Mouse (Mus musculus): ENCODE measurements around the gene Tmprss11g. TPM values are rescaled to one million over a fixed set of nuclear protein-coding genes. Genes with fewer than 3 reads are reported as not detected.

Gene Tmprss11g
- total RNA-seq (2021) (not detected), polyA plus RNA-seq (2012; rRNA removed) (not detected in 2 replicates)
- long read RNA-seq = 0 reads

DNA sequence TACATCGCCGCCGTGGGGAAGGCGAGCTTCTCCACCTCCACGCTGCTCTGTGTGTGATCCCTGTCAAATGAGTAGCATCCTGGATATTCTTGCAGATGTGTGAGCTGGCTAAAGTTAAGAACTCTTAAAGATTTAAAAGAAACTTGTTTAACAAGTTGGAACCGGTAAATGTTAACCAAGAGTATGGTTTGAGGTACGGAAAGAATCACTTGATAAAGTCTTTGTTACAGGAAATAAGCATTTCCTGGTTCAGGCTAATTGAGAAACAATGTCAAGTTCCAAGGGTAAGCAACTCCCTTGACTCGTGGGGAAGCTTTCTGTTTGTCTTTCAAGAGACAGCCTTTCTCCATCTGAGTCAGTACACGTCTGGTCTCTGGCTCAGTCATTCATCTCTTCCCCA, at the start of gene Tmprss11g:
Tmprss11g (minus strand) TSS at position 101 of the 400 bp plus-strand sequence.
- no peaks in the 10 kb centered on the region for H3K79me2 ChIP-seq (replicated peaks; ENCODE audit: control insufficient read depth, insufficient read depth, low read length)
- H3K27me3 ChIP-seq (ENCODE audit: control insufficient read depth, insufficient read depth, low read length) = no peaks in the 10 kb centered on the region
- no peak within 1 kb of the TSS for H3K4me3 ChIP-seq
- DNase-seq = no peak
- no peak within 1 kb of the TSS for H3K27ac ChIP-seq
- no peaks in the 10 kb centered on the region for H3K36me3 ChIP-seq (ENCODE audit: control insufficient read depth, insufficient read depth, low read length)
- 62% methylated on average over 9 of the region's 9 CpGs for WGBS
- no peak for TF ChIP-seq POLR2A (IDR thresholded peaks at IDR 0.05; ENCODE audit: insufficient read depth, low read depth, low read length)
- TF ChIP-seq CTCF (IDR thresholded peaks at IDR 0.05) = no peak
- TF ChIP-seq EP300 (IDR thresholded peaks at IDR 0.05; ENCODE audit: insufficient read depth, low read depth, low read length) = no peak
- intact Hi-C loops (cut with DNase I) = no loop called here
- H3K9ac ChIP-seq (ENCODE audit: low read depth, low read length) = no peak within 1 kb of the TSS
- H3K4me1 ChIP-seq (ENCODE audit: control insufficient read depth, insufficient read depth, low read length) = no peaks in the 10 kb centered on the region

DNA sequence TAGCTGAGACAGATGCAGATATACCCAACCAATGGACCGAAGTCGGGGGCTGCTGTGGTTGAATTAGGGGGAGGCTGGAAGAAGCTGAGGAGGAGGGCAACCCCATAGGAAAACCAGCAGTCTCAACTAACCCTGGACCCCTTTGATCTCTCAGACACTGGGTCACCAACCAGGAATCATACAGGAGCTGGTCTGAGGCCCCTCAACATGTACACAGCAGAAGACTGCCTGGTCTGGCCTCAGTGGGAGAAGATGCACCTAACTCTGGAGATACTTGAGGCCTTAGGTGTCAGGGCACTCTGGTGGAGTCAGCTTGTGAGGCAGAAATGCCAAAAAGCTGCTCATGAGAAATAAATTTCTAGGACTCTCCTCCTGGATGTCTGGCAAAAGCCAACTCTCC, 28.3 kb upstream of the Tmprss11g start:
- no peak for DNase-seq
- Histone ChIP-seq H3K9ac (ENCODE audit: low read depth, low read length) (no peak overlapping the region), H3K27me3 (ENCODE audit: control insufficient read depth, insufficient read depth, low read length) (no peaks in the 10 kb centered on the region), H3K36me3 (ENCODE audit: control insufficient read depth, insufficient read depth, low read length) (no peaks in the 10 kb centered on the region), H3K27ac (no peak overlapping the region), H3K79me2 (replicated peaks; ENCODE audit: control insufficient read depth, insufficient read depth, low read length) (no peaks in the 10 kb centered on the region), H3K4me3 (no peak overlapping the region), H3K4me1 (ENCODE audit: control insufficient read depth, insufficient read depth, low read length) (no peaks in the 10 kb centered on the region)
- TF ChIP-seq EP300 (IDR thresholded peaks at IDR 0.05; ENCODE audit: insufficient read depth, low read depth, low read length) = no peak
- no peak for TF ChIP-seq POLR2A (IDR thresholded peaks at IDR 0.05; ENCODE audit: insufficient read depth, low read depth, low read length)
- no peak for TF ChIP-seq CTCF (IDR thresholded peaks at IDR 0.05)
- WGBS = 83% methylated on average over 2 of the region's 2 CpGs
- intact Hi-C loops (cut with DNase I) = no loop called here

DNA sequence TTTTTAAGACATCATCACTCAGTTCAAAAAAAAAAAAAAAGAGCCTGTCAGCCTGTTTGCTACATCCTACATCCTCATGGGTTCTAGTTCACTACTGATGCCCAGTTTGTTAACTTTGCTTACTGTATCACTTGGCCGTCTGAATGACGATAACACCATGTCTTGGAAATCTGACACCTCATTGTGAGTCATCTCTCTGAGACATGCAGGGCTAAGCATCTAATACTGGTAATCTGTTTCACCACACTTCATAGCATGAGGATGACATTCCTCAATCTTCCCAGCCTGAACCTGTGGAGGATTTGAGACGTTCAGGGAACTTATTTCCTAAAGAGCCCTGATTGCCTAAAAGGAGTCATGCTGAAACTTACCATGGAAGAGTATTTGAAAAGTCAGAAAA, 22.2 kb upstream of the Tmprss11g start:
- no peaks in the 10 kb centered on the region for H3K4me1 ChIP-seq (ENCODE audit: control insufficient read depth, insufficient read depth, low read length)
- DNase-seq = no peak
- no peak overlapping the region for H3K27ac ChIP-seq
- no peaks in the 10 kb centered on the region for H3K27me3 ChIP-seq (ENCODE audit: control insufficient read depth, insufficient read depth, low read length)
- TF ChIP-seq POLR2A (IDR thresholded peaks at IDR 0.05; ENCODE audit: insufficient read depth, low read depth, low read length) = no peak
- TF ChIP-seq EP300 (IDR thresholded peaks at IDR 0.05; ENCODE audit: insufficient read depth, low read depth, low read length) = no peak
- no peak for TF ChIP-seq CTCF (IDR thresholded peaks at IDR 0.05)
- no peaks in the 10 kb centered on the region for H3K79me2 ChIP-seq (replicated peaks; ENCODE audit: control insufficient read depth, insufficient read depth, low read length)
- intact Hi-C loops (cut with DNase I) = no loop called here
- no peak overlapping the region for H3K4me3 ChIP-seq
- no peaks in the 10 kb centered on the region for H3K36me3 ChIP-seq (ENCODE audit: control insufficient read depth, insufficient read depth, low read length)
- H3K9ac ChIP-seq (ENCODE audit: low read depth, low read length) = no peak overlapping the region
- 50% methylated on average over 3 of the region's 3 CpGs for WGBS

DNA sequence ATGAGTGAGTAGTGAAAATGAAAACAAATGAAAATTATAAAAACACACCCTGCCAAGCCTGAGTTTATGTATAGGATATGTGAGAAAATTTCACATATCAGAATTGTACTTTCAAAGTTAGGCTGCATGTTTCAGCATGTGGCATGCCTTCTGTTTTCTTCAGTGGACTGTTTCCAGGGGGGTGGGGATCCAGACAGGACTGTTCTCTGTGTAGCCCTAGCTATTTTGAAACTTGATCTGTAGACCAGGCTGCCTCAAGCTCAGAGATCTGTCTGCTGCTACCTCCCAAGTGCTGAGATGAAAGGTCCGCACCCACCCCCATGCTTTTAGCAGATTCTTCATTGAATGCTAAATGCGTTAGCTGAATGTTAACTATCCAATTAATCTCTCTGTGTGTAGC, 10.3 kb upstream of the Tmprss11g start:
- Histone ChIP-seq H3K9ac (ENCODE audit: low read depth, low read length) (no peak overlapping the region), H3K27ac (no peak overlapping the region), H3K27me3 (ENCODE audit: control insufficient read depth, insufficient read depth, low read length) (no peaks in the 10 kb centered on the region), H3K36me3 (ENCODE audit: control insufficient read depth, insufficient read depth, low read length) (no peaks in the 10 kb centered on the region), H3K4me1 (ENCODE audit: control insufficient read depth, insufficient read depth, low read length) (no peaks in the 10 kb centered on the region), H3K4me3 (no peak overlapping the region), H3K79me2 (replicated peaks; ENCODE audit: control insufficient read depth, insufficient read depth, low read length) (no peaks in the 10 kb centered on the region)
- no peak for DNase-seq
- intact Hi-C loops (cut with DNase I) = no loop called here
- WGBS = 59% methylated on average over 2 of the region's 2 CpGs
- TF ChIP-seq CTCF (IDR thresholded peaks at IDR 0.05) (no peak), POLR2A (IDR thresholded peaks at IDR 0.05; ENCODE audit: insufficient read depth, low read depth, low read length) (no peak), EP300 (IDR thresholded peaks at IDR 0.05; ENCODE audit: insufficient read depth, low read depth, low read length) (no peak)

DNA sequence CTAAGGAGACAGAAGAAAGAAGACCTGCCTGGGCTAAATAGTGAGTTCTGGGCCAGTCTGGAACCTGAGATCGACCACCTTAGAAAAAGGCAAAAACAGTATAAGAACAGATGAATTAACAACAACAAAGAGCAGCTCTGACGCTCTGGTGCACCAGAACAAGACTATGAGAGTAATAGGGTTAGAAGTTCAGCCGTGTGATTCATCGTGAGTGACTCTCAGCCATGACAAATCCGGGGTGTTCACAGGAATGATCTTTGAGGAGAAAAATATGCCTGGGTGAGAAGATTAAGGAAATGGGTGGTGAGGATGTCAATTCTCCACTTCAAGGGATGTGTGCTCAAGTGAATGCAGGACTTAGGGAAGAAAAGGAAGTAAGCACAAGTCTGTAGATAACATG, 6.9 kb downstream of the Tmprss11g start:
- no peaks in the 10 kb centered on the region for H3K4me1 ChIP-seq (ENCODE audit: control insufficient read depth, insufficient read depth, low read length)
- intact Hi-C loops (cut with DNase I) = no loop called here
- H3K27me3 ChIP-seq (ENCODE audit: control insufficient read depth, insufficient read depth, low read length) = no peaks in the 10 kb centered on the region
- DNase-seq = no peak
- TF ChIP-seq EP300 (IDR thresholded peaks at IDR 0.05; ENCODE audit: insufficient read depth, low read depth, low read length) (no peak), POLR2A (IDR thresholded peaks at IDR 0.05; ENCODE audit: insufficient read depth, low read depth, low read length) (no peak), CTCF (IDR thresholded peaks at IDR 0.05) (no peak)
- H3K27ac ChIP-seq = no peak overlapping the region
- H3K9ac ChIP-seq (ENCODE audit: low read depth, low read length) = no peak overlapping the region
- WGBS = 69% methylated on average over 5 of the region's 5 CpGs
- H3K36me3 ChIP-seq (ENCODE audit: control insufficient read depth, insufficient read depth, low read length) = no peaks in the 10 kb centered on the region
- H3K79me2 ChIP-seq (replicated peaks; ENCODE audit: control insufficient read depth, insufficient read depth, low read length) = no peaks in the 10 kb centered on the region
- no peak overlapping the region for H3K4me3 ChIP-seq

DNA sequence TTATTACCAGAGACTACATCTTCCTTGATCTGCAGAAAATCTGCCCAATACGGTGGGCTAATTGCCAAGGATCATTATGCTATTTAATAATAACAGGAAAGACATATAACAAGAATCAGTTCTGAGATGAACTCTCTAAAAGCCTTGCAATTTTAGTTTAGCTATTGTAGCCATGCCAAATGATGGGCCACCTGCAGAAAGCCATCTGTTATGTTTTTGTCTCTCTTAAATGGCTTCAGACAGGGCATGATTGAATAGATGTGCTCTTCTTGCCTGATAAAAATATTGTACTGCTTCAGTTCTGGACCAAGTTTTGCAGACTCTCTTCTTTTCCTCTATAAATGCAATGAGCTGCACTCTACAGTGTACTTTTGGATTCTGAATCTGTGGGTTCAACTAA, 24.9 kb downstream of the Tmprss11g start:
- intact Hi-C loops (cut with DNase I) = no loop called here
- Histone ChIP-seq H3K9ac (ENCODE audit: low read depth, low read length) (no peak overlapping the region), H3K4me1 (ENCODE audit: control insufficient read depth, insufficient read depth, low read length) (no peaks in the 10 kb centered on the region), H3K27me3 (ENCODE audit: control insufficient read depth, insufficient read depth, low read length) (no peaks in the 10 kb centered on the region), H3K27ac (no peak overlapping the region), H3K4me3 (no peak overlapping the region), H3K79me2 (replicated peaks; ENCODE audit: control insufficient read depth, insufficient read depth, low read length) (no peaks in the 10 kb centered on the region), H3K36me3 (ENCODE audit: control insufficient read depth, insufficient read depth, low read length) (no peaks in the 10 kb centered on the region)
- WGBS = 55% methylated on average over 1 of the region's 1 CpGs
- no peak for TF ChIP-seq CTCF (IDR thresholded peaks at IDR 0.05)
- no peak for DNase-seq
